Mouse (Mus musculus) cerebellum, adult 11 months (tissue): ENCODE measurements at regions not wholly inside any gene's neighbourhood (a gene's known extent, or its start where the extent isn't known, plus 50 kb on each side); places are given as distances from the start of the nearest gene placed in this dataset.

Source experiments
- DNase-seq: peaks from one replicate; pipeline ENCODE4 v3.0.0; 2022

GRCm38 (mm10) chr9:115624721-115625496 lies 284.3 kb upstream of the Gadl1 start:
- no peak for DNase-seq

DNA sequence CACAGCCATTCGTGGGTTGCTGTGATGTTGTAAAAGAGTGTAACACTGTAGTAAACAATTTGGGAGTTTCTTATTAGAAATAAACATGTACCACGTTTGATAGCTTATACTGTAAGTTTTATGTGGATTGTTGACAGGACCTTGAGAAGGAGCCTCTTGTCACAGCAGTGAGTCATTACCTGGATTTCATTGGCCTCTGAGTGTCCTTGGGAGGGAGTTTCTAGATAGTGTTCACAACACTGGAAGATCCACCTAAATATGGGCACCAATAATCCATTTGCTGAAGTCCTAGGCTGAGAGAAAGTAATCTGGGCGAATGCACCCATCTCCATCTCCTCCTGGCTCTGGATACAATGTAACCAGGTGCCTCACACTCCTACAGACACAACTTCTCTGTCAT lies 281.7 kb upstream of the Gadl1 start:
- no peak for DNase-seq

DNA sequence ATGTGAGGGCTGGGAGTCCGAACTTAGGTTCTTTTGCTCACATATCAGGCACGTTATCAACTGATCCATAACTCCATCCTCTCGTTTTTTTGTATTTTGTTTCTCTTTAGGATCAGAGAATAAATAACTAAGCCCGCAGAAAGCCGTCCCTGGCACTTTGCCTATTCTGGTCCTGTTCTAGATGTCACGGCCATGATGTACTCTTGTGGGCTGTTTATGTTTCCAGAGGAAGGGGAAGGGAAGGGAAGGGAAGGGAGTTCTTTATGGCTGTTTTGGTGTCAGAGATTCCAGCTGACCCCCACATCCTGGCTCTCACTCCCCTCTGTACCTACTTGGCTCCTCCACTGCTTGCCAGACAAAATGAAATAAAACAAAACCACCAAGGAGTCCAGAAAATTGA lies 272.1 kb upstream of the Gadl1 start:
- no peak for DNase-seq

- DNase-seq = no peak
Observed at GRCm38 (mm10) chr9:115640781-115641180, 268.5 kb upstream of the Gadl1 start.

- DNase-seq = no peak
Observed at GRCm38 (mm10) chr9:115642032-115642431, 267.2 kb upstream of the Gadl1 start.

DNA sequence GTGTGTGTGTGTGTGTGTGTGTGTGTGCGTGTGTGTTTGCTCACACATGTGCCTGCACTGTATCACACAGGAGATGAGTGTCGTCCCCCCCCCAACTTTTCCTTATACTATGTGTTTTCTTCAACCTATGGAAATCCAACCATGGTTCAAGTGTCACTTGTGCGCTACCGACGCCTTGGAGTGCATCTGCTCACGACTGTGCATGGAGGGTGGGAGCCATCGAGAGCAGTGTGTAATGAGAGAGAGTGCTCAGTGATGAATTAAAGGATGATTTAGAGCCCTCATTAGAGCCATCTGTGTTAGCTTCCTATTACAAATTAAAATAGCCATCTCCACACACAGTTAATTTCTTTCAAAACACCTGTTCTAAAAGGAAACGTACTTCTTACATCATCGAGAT lies 264.3 kb upstream of the Gadl1 start:
- DNase-seq = no peak

GRCm38 (mm10) chr9:115646226-115646625 lies 263.0 kb upstream of the Gadl1 start:
- DNase-seq = no peak

- DNase-seq = no peak
Observed at GRCm38 (mm10) chr9:115651708-115652107, 257.5 kb upstream of the Gadl1 start.

GRCm38 (mm10) chr9:115653116-115653515 lies 256.1 kb upstream of the Gadl1 start:
- DNase-seq = no peak

GRCm38 (mm10) chr9:115654933-115655332 lies 254.3 kb upstream of the Gadl1 start:
- no peak for DNase-seq

DNA sequence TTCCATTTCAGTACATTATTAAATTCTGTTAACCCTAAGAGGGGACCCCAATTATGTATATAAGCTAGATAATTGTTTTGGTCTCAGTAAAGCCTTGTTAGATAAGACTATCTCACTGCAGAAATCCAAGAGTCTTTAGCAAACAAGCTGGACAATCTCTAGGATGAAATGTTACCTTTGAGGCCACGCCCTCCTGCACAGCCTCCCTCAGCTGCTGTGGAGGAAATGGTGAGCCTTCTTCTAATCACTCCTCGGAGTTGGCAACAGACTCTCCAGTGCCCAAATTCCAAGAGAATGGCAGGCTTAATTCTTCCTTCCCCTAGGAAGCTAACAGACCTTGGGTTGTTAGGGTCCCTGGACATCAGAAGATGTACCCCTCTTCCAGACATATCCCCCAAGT lies 252.7 kb upstream of the Gadl1 start:
- DNase-seq = no peak

DNA sequence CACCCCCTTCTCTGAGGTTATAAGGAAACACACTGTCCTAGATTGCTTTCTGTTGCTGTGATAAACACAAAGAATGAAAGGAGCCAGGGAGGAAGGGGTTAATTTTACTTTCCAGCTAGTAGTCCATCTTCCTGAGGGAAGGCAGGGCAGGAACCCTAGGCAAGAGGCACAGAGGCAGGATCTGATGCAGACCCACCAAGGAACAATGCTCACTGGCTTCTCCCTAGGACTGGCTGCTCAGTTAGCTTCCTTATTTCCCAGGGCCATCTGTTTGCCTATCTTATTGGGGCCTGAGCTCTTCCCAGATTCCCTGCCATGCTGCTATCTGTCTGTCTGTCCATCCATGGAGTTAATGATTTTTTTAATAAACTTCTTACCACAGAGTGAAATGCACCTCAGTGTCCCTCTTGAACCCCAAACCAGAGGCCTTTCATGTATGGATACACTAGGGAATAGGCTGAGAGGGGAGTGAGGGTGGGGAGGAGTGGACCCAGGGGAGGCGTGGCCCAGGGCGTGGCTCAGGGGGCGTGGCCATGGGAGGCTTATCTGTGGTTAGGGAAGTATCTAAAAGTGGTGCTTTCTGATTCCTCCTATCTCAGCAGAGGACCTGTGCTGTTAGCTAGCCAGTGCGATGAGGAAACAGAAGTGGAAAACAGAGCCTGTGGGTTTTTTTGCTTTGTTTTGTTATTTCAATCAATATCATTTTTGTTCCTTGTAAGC lies 252.1 kb upstream of the Gadl1 start:
- no peak for DNase-seq

DNA sequence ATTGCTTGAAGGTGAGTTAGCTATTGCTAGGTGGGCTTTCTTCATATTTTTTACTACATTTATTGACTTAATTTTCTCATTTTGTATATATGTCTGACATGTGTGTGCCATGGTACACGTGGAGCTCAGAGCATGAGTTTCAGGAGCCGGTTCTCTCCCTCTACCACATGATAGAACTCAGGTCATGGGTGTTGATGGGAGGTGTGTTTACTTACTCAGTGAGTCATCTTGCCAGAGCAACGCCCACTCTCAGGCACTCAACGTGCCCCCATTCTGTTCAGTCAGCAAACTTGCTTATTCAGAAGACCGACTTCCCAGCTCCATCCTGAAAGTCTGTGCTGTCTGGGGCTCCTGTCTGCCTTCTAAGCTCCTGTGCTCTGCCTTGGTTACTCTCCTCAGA lies 250.8 kb upstream of the Gadl1 start:
- DNase-seq = no peak

GRCm38 (mm10) chr9:115660371-115660770 lies 248.9 kb upstream of the Gadl1 start:
- DNase-seq = no peak

- no peak for DNase-seq
Observed at GRCm38 (mm10) chr9:115661834-115662425, 247.3 kb upstream of the Gadl1 start.

DNA sequence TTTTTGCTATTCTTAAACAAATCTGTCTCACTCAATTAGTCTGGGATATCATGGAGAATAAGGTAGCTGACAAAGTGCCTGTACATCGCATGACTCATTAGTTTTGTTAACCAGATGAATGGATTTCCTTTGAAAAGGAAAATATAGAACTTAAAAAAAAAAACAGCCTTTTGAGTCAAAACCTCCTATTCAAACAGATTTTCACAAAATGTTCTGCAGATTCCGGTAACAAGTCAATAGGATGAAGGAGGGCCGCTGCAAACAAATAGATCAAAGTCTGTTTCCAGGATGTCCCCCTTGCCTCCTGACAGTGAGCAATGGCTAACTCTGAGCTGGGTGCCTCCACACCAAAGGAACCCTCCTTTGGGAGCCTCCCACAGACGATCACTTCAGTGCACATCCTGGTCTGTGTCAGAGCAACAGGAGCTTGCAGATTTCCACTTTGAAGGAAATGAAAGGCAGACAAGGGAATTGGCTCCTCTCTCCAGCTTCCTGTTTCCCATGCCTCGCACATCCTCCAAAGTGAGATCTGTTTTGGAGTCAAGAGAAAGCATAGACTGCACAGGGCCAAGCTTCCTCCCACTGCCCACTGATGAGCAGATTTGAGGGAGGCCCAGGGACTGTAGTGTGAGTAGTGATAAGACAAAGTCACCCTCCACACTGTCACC lies 243.8 kb upstream of the Gadl1 start:
- no peak for DNase-seq

- no peak for DNase-seq
Observed at GRCm38 (mm10) chr9:115666530-115666929, 242.7 kb upstream of the Gadl1 start.

- no peak for DNase-seq
Observed at GRCm38 (mm10) chr9:115680703-115681576, 228.3 kb upstream of the Gadl1 start.

- no peak for DNase-seq
Observed at GRCm38 (mm10) chr9:115681841-115682240, 227.4 kb upstream of the Gadl1 start.

- DNase-seq = no peak
Observed at GRCm38 (mm10) chr9:115683951-115684350, 225.3 kb upstream of the Gadl1 start.

- no peak for DNase-seq
Observed at GRCm38 (mm10) chr9:115686605-115687004, 222.7 kb upstream of the Gadl1 start.

DNA sequence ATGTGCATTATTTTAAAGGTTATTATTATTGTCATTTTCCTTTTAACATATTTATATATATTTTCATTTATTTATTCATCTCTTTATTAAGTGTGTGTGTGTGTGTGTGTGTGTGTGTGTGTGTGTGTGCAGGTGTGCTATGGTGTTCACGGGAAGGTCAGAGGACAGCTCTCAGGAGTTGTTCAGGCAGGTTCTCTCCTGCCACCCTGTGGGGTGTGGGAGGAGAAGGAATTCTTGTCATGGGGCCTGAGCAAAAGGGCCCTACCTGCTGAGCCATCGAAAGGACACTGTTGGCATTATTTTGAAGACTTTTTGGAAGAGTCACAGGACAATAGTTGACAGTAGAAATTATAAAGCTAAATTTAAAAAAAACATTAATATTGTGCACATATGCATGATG lies 216.4 kb upstream of the Gadl1 start:
- DNase-seq = no peak

DNA sequence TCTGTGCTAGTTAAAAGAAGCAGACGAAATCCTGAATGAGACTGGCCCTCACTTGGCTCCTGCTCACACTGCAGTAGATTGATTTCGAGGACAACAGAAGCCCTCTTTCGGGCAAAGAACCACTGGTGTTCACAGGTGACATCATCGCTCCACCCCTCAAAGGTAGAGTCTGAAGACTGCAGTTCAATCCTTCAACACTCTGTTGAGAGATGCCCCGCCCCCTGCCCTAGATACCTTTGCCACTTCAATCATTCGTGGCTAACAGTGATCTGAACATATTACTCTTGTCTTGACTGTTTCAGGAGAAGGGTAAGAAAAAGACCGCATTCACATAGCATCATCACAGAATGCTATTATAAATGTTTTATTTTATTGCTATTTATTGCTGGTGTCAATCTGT lies 205.5 kb upstream of the Gadl1 start:
- no peak for DNase-seq
